Mouse (Mus musculus): Measurements from ENCODE around the gene Cyb5rl. TPM values are rescaled to one million over a fixed set of nuclear protein-coding genes. Genes with fewer than 3 reads are reported as not detected.
A peak's percentile ranks its signal among the peaks of the same experiment; 100 is the strongest.

The Cyb5rl gene
- polyA plus RNA-seq (2015; fragmentation: Nextera tagmentation; extraction: Ambion mirVana), result 7.0 and 7.3 TPM in 2 replicates

DNA sequence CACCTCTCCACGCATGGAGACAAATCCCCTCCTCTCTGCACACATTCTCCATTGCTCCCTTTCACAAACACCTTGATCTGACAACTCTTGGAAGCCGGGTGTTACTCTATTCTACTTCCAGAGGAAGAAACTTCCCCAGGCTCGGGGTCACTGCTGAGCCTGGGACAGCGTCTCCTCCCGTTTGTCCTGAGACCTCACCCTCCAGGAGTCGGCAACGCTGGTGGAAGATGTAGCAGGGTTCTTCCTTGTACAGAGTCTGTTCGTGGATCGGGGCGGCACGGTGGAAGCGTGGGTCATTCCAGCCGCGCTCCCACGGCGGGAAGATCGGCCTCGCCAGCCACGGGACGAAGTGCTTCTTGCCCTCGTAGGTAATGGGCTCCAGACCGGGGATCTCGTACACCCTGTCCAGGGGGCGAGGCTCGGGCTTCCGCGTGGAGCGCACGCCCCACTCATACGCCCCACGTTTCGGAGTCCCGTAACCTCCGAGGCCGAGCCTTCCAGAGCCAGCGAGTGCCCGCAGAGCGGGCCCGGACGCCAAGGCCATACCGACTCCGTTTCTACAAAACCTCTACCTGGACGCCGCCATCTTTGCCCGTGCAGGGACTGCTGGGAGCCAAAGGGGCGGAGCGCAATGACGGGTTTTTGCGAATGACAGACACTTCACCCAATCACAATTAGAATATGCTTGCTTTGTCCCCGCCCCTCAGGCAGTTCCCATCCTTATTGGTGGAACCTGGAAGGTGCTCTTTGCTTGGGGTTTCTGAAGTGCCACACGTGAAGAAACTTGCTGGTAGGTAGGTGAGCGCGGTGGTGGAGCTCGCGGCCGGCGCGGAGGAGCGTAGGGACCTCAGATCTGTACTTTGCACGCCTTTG lies at the start of gene Cyb5rl, which contains the start of gene Mrpl37:
Gene Cyb5rl (plus strand): TSS at position 737 of the 873 bp plus-strand sequence.
Gene Mrpl37 (minus strand): TSS at position 617 of the 873 bp plus-strand sequence.
- Histone ChIP-seq H3K4me3 (peak within 1 kb of the TSS; percentile 86), H3K36me3 (peaks cover 29% of the 10 kb centered on the region), H3K9ac (peak within 1 kb of the TSS; percentile 84), H3K4me1 (peaks cover 13% of the 10 kb centered on the region), H3K27ac (no peak within 1 kb of the TSS), H3K4me2 (replicated peaks) (peak within 1 kb of the TSS; percentile 98), H3K27me3 (no peaks in the 10 kb centered on the region), H3K9me3 (no peaks in the 10 kb centered on the region)
- WGBS, result under 1% methylated on average over 60 of the region's 60 CpGs
- peak; percentile 99 for ATAC-seq (ENCODE audit: low FRiP score, low read depth)

DNA sequence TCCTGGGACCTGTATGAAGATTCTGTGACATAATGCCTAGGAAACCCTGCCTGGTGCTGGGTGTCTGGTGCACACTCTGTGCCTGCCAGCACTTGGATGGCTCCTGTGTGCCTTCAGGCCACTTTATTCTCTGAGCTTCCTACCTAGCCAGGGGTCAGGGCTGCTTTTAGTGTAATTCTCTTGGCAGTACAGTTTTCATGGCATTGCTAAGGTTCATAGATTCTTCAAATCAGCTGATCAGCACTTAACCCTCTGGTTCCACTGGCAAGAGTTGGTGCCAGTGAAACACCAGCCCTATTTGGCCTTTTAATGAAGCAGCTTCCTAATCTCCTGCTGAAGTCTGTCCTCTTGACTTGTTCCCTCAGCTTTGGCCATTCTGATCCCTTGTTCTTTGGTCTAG lies 49.5 kb upstream of the Cyb5rl start:
- ATAC-seq (ENCODE audit: low FRiP score, low read depth), result no peak
- Histone ChIP-seq H3K9me3 (no peaks in the 10 kb centered on the region), H3K27ac (peak overlapping the region; percentile 90; the same call in 1 of the 2 replicates), H3K4me1 (peaks cover 92% of the 10 kb centered on the region), H3K36me3 (peaks cover 30% of the 10 kb centered on the region), H3K4me2 (replicated peaks) (no peak overlapping the region), H3K9ac (0 out of 2 replicates have a peak overlapping the region, but pooled peaks have one; percentile 31), H3K27me3 (no peaks in the 10 kb centered on the region), H3K4me3 (no peak overlapping the region)

DNA sequence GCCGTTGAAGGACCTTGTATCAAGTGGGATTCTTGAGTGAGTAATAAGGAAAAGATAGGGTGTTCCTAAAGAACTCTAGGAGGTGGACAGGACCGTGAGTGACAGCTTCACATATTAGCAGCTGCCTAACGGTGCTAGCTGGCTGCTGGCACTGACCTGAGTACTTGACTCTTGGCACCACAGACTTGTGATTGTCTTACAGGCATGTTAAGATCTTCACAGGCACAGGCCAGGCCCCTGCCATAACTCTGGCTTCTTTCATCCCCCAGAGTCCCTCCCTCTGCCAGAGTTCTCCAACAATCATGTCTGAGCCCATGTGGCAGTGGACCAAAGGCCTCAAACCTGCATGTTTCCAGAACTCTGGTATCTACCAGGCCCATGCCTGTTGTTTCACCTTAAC lies 48.3 kb upstream of the Cyb5rl start:
- Histone ChIP-seq H3K9me3 (no peaks in the 10 kb centered on the region), H3K27me3 (no peaks in the 10 kb centered on the region), H3K9ac (peak overlapping the region; percentile 39; the same call in 1 of the 2 replicates), H3K4me2 (replicated peaks) (no peak overlapping the region), H3K4me1 (peaks cover 92% of the 10 kb centered on the region), H3K27ac (peak overlapping the region; percentile 67), H3K4me3 (no peak overlapping the region), H3K36me3 (peaks cover 26% of the 10 kb centered on the region)
- ATAC-seq (ENCODE audit: low FRiP score, low read depth), result no peak
- 56% methylated on average over 3 of the region's 3 CpGs for WGBS

DNA sequence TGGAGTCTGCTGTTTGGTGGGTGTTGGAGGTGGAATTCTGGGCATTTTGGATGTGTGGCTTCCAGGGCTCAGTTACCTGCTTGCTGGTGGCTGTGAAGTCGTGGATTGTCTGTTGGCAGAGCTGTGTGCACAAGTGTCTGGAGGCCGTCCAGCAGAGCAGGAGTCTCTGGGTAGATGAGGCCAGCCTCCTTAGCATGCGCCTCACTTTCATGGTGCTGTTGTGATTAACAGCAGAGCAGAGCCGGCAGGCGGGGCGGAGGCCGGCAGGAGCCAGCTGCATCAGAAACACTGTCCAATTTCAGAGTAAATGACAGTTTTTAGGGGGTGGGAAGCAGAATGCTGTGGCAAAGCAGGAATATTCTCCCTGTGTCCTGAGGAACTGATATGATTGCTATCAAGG lies 47.8 kb upstream of the Cyb5rl start:
- no peak overlapping the region for H3K4me2 ChIP-seq (replicated peaks)
- no peak for ATAC-seq (ENCODE audit: low FRiP score, low read depth)
- no peaks in the 10 kb centered on the region for H3K9me3 ChIP-seq
- WGBS, result 46% methylated on average over 7 of the region's 7 CpGs
- peak overlapping the region; percentile 39; the same call in 1 of the 2 replicates for H3K9ac ChIP-seq
- no peak overlapping the region for H3K4me3 ChIP-seq
- peaks cover 21% of the 10 kb centered on the region for H3K36me3 ChIP-seq
- H3K4me1 ChIP-seq, result peaks cover 91% of the 10 kb centered on the region
- H3K27ac ChIP-seq, result peak overlapping the region; percentile 67
- no peaks in the 10 kb centered on the region for H3K27me3 ChIP-seq

DNA sequence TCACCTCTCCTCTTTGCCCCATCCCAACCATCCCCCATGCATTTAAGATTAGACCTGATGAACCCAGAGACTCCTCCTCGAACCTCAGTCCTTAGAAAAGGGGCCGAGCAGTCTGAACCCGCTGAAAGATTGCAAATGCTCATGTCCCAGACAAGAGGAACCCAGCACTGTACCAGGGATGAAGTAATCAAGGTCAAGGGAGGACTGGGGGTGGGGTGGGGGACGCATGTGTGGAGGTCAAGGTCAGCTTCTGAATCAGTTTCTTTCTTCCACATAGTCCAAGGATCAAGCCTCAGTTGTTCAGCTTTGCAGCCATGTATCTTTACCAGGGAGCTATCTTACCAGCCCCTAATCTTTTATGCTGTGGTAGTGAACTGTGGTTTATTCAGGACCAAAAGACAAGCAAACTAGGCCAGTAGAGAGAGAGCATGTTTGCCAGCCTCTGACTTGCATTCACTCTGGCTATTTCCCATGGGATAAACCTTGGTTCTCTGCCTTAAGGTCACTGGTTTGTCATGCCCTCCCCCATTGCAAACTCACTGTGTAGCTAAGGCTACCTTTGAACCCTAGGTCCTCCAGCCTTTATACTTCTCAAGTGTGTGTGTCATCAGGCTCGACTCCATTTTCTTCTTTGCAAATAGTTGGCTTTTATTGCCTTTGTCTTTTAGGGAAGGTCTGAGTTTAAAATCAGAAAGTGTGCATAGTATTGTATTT lies 46.3 kb upstream of the Cyb5rl start:
- H3K4me1 ChIP-seq, result peaks cover 89% of the 10 kb centered on the region

DNA sequence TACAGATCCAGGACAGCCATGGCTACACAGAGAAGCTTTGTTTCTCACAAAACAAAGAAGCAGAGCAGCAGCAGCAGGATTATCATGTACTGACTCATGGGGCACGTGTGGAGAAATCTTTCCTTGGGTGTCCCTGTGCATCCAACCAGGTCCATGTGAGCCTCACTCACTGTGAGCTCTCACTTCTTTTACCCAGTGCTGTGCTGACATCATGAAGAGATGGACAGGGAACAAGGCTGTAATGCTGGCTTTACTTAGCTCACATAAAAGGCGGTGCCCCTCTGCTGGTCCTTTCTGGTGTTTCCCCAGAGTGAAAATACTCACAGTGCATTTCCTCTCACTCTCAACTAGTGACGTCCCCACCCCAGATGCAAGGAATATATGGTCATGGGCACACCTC lies 45.3 kb upstream of the Cyb5rl start:
- ATAC-seq (ENCODE audit: low FRiP score, low read depth), result no peak
- Histone ChIP-seq H3K4me3 (no peak overlapping the region), H3K4me1 (peaks cover 85% of the 10 kb centered on the region), H3K36me3 (peaks cover 11% of the 10 kb centered on the region), H3K4me2 (replicated peaks) (no peak overlapping the region), H3K9ac (no peak overlapping the region), H3K27me3 (no peaks in the 10 kb centered on the region), H3K27ac (no peak overlapping the region), H3K9me3 (no peaks in the 10 kb centered on the region)
- 68% methylated on average over 3 of the region's 3 CpGs for WGBS

More for the DNA sequence above, 46.3 kb upstream of the Cyb5rl start:
- no peak overlapping the region for H3K9ac ChIP-seq
- no peaks in the 10 kb centered on the region for H3K27me3 ChIP-seq
- peaks cover 15% of the 10 kb centered on the region for H3K36me3 ChIP-seq
- H3K9me3 ChIP-seq, result no peaks in the 10 kb centered on the region
- H3K27ac ChIP-seq, result no peak overlapping the region
- WGBS, result 82% methylated on average over 5 of the region's 5 CpGs
- ATAC-seq (ENCODE audit: low FRiP score, low read depth), result no peak
- H3K4me2 ChIP-seq (replicated peaks), result no peak overlapping the region
- no peak overlapping the region for H3K4me3 ChIP-seq

DNA sequence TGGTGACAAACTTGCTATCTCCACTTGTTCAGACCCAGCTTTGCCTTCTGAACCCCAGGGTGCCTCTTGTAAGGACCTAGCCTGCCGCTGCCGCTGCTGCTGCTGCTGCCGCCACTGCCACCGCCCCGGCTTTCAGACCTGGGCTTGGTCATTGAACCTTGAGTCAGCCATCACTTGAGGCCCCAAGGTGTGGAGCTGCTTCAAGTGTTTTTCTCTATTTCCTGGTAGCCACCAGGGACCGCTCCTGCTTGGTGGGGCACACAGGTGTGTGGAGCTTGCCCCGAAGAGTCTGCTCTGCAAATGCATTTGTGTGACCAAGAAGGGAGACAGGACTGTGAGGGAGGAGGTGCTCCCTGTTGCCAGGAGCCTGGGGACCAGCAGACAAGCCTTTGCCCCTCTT lies 41.9 kb upstream of the Cyb5rl start:
- WGBS, result 75% methylated on average over 7 of the region's 7 CpGs
- no peak overlapping the region for H3K27ac ChIP-seq
- peaks cover 50% of the 10 kb centered on the region for H3K4me1 ChIP-seq
- H3K36me3 ChIP-seq, result peaks cover 39% of the 10 kb centered on the region
- no peak overlapping the region for H3K4me2 ChIP-seq (replicated peaks)
- no peaks in the 10 kb centered on the region for H3K27me3 ChIP-seq
- no peaks in the 10 kb centered on the region for H3K9me3 ChIP-seq
- no peak overlapping the region for H3K4me3 ChIP-seq
- ATAC-seq (ENCODE audit: low FRiP score, low read depth), result no peak
- H3K9ac ChIP-seq, result no peak overlapping the region

DNA sequence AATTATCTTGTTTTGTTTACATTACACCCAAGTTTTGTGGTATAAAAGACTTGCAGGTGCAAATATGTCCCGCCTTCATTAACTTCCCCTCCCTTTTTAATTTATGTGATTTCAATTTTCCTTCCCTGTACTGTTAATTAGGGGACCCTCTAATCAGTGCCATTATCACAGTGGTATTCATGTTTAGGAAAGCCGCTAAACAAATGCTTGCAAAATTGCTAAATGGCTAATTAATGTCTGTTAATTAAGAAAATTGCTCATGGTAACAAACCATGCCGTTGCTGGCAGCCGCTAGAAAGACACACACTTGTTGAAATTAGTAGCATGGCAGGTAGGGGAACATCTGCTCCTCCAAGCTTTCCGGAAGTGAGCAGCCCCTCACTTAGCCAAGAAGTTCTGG lies 41.4 kb upstream of the Cyb5rl start:
- WGBS, result 75% methylated on average over 5 of the region's 5 CpGs

DNA sequence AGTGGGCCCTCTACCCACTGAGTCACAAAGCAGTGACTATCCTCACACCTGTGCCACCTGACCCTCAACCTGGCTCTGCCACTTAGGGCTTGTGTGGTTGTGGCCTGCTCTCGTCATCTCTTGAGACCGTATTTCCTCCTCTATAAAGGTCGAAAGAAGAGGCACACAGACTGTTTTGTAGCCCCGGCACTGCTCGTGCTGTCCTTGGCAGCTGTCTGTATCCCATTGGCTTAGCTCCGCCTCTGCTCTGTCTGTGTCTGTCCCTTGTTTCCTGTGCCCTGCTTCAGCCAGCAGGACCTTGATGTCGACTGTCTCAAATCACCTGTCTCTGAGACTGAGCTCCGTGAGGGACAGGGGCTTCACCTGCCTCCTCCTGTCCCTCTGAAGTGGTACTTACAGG lies 40.3 kb upstream of the Cyb5rl start:
- Histone ChIP-seq H3K9me3 (no peaks in the 10 kb centered on the region), H3K4me3 (no peak overlapping the region), H3K27ac (no peak overlapping the region), H3K4me1 (peaks cover 39% of the 10 kb centered on the region), H3K4me2 (replicated peaks) (no peak overlapping the region), H3K36me3 (peaks cover 55% of the 10 kb centered on the region), H3K9ac (no peak overlapping the region), H3K27me3 (no peaks in the 10 kb centered on the region)
- no peak for ATAC-seq (ENCODE audit: low FRiP score, low read depth)
- WGBS, result 60% methylated on average over 8 of the region's 8 CpGs

More for the DNA sequence above, 41.4 kb upstream of the Cyb5rl start:
- Histone ChIP-seq H3K4me1 (peaks cover 48% of the 10 kb centered on the region), H3K36me3 (peaks cover 44% of the 10 kb centered on the region), H3K4me2 (replicated peaks) (no peak overlapping the region), H3K9me3 (no peaks in the 10 kb centered on the region), H3K27me3 (no peaks in the 10 kb centered on the region), H3K9ac (no peak overlapping the region), H3K27ac (no peak overlapping the region), H3K4me3 (no peak overlapping the region)
- ATAC-seq (ENCODE audit: low FRiP score, low read depth), result no peak

DNA sequence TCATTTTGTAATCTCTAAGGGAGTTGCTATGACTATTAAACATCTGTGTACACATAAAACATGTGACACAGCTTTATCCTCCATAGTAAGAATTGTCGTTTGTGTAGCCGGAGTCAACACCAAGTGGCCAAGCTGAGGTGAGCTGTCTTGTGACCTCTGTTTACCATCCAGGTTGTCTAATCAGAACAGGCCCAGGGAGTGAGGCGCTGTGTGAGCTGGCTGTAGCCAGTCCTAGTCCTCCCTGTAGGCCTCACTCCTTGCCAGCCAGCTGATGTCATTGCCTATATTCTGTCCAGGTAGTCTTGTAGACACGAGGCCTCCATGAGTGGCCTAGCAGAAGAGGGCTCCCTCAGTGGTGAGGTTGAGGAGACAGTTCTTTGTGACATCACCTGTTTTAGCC lies 31.1 kb upstream of the Cyb5rl start:
- no peaks in the 10 kb centered on the region for H3K4me1 ChIP-seq
- ATAC-seq (ENCODE audit: low FRiP score, low read depth), result no peak
- WGBS, result 85% methylated on average over 4 of the region's 4 CpGs

DNA sequence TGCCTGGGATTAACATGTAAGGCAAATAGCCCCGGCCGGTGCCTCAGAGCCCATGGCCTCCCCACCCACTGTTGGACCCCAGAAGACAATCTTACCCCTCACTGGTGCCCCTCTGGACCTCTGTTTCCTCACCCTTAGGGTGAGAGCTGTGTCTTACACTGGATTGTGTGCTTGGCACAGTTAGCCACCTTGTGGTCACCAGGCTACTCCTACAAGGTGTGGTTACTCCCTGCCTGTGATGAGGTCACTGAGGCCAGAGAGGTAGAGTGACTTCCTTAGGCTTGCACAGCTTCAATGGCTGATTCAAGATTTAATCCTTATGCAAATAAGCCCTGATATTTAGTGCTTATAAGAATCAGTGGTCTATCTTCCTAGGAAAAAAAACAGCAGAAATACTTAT lies 29.8 kb upstream of the Cyb5rl start:
- WGBS, result 87% methylated on average over 2 of the region's 2 CpGs
- H3K4me1 ChIP-seq, result no peaks in the 10 kb centered on the region
- H3K9me3 ChIP-seq, result no peaks in the 10 kb centered on the region
- H3K9ac ChIP-seq, result no peak overlapping the region
- peaks cover 97% of the 10 kb centered on the region for H3K36me3 ChIP-seq
- H3K4me3 ChIP-seq, result no peak overlapping the region
- H3K27me3 ChIP-seq, result no peaks in the 10 kb centered on the region
- H3K27ac ChIP-seq, result no peak overlapping the region
- H3K4me2 ChIP-seq (replicated peaks), result no peak overlapping the region
- no peak for ATAC-seq (ENCODE audit: low FRiP score, low read depth)

More for the DNA sequence above, 31.1 kb upstream of the Cyb5rl start:
- H3K4me2 ChIP-seq (replicated peaks), result no peak overlapping the region
- no peaks in the 10 kb centered on the region for H3K27me3 ChIP-seq
- H3K9me3 ChIP-seq, result no peaks in the 10 kb centered on the region
- H3K27ac ChIP-seq, result no peak overlapping the region
- H3K9ac ChIP-seq, result no peak overlapping the region
- H3K4me3 ChIP-seq, result no peak overlapping the region
- H3K36me3 ChIP-seq, result peaks cover 97% of the 10 kb centered on the region

DNA sequence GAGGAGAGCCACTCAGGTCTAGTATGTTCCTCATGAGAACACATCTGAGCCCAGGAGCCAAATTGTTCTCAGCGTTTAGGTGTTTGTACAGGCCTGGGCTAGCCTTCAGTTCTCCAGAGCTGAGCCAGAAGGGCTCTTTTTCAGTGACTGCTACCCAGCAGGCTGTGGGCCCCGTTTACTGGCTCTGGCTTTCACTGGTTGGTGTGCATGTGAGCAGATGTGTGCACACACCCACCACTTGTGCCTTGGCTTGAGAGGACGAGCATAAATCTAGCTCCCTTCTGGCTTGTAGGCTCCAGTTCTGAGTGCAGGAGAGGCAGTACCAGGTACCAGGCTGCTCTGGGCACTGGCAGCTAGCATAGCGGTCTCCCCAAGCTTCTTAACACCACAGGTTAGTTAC lies 28.5 kb upstream of the Cyb5rl start:
- no peaks in the 10 kb centered on the region for H3K4me1 ChIP-seq
- no peak overlapping the region for H3K27ac ChIP-seq
- peaks cover 93% of the 10 kb centered on the region for H3K36me3 ChIP-seq
- no peak overlapping the region for H3K9ac ChIP-seq
- no peak for ATAC-seq (ENCODE audit: low FRiP score, low read depth)
- H3K4me2 ChIP-seq (replicated peaks), result no peak overlapping the region
- 79% methylated on average over 4 of the region's 4 CpGs for WGBS
- H3K4me3 ChIP-seq, result no peak overlapping the region
- no peaks in the 10 kb centered on the region for H3K9me3 ChIP-seq
- H3K27me3 ChIP-seq, result no peaks in the 10 kb centered on the region
